Mouse (Mus musculus): ENCODE data around the gene Slc25a27. TPM values are rescaled to one million over a fixed set of nuclear protein-coding genes. Genes with fewer than 3 reads are reported as not detected.

The Slc25a27 gene
- 10 to 100 TPM; 33.2 to 35.4 TPM for total RNA-seq (2021)
- long read RNA-seq, transcript Slc25a27-201 (9 exons, 2,895 nt): major isoform, 9 of 27 reads
- long read RNA-seq, partial matches to known transcripts: 4 of 27 reads
- long read RNA-seq, other reads (novel, unspliced or antisense): 12 of 27 reads

DNA sequence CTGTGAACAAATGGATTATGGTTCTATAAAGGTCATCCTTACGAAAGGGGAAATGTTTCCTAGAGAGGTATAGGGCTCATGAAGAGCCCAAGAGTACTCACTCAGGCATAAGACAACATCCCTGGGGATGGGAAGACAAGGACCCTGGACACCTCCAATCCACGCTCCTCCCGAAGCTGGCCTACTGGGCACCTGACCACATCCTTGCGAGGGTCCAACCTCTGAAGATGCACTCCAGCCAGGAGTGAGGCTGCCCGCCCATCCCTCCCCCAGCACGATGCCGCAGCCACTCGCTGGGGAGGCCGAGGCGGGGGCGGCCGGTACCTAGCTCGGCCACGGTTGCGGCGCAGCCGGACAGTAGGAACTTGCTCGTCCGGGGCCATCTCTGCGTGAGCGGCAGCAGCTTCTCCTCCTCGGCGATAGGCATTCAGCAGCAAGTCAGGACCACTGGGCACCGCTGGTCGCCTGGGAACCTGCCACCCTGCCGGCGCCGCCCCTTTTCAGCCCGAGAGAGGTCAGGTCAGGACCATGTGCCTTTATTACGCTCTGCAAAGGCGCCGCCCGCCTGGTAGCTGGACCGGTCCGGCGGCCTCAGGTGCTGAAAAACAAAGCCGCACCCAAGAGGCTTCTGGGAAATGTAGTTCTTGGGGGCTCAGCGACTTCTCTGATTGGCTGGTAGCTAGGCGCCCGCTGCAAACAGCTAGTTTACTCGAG lies at the start of gene Slc25a27:
TSS of gene Slc25a27 (minus strand) at position 639 of the 714 bp plus-strand sequence.
- peak; percentile 85 to 94 for DNase-seq (ENCODE audit: low spot score in 2 of 2)

DNA sequence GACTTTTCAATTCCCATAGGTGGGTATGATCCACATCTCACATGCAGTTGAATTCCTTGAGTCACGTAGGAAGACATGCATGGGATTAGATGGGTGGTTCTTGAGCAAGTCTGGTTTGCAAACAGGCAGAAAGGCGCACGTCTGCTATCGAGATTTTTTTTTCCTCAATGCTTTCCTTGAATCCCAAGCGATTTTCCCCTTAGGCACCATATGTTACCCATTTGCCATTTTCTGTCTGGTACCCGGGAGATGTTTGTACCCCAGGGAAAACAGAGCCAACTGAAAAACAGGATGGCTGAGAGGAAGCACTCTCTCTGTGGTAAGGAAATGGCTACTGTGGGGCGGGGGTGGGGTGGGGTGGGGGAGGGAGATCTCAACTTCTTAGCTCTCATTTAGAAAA lies 49.6 kb upstream of the Slc25a27 start:
- DNase-seq (ENCODE audit: low spot score in 2 of 2): peak in 1 of 2 experiments; percentile 13

DNA sequence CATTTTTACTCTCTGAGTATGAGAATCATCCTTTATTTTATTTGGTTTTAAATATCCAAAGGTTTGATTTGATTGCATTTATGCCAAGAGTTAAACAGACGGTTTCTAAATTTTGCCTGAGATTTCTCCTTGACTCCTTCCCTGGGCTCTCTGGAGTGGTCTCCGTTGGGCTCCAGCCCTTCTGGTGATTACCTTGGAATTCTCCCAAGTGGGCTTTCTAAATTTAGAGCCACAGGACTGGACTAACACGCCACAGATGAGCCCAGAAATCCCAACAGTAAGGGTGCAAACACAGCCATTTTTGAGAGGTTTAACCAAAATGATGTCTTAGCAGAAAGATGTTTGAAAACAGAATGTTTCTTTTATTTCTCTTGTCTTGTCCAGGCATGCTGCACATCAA lies 47.2 kb upstream of the Slc25a27 start:
- DNase-seq (ENCODE audit: low spot score in 2 of 2): no peak

DNA sequence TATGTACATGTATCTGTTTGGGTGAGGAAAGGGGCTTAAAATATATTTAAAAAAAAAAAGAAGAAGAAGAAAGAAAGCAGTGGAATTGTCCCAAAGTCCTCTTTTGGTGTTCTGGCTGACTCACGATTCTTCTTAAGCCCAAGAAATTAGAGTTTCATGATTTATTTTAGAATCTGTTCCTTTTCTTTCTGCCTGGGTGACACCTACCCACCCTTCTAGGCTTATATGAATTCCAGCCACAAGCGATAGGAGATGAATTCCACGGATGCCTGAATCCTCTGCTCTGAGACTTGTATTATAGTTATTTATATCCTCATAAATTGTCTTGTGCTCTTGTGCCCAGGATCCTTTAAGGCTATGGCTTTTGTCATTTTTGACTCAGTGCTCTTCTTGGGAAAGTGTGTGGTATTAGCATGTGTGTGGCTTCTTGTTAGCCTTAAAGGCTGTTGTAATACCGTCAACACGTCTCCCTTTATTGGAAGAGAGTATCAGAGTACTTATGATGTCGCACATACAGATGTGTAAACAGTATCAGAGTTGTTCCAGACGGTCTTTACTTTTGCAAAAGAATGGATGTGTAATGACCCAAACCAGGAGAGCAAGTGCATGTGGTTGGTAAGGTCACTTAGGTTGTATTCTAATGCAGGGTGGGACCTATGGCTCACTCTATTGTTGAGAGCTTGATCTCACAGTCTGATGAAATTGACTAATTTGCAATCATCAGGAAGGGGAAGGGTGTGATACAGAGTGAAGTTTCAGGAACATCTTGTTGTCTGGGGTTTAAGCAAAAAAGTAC lies 44.7 kb upstream of the Slc25a27 start:
- DNase-seq (ENCODE audit: low spot score in 2 of 2): no peak

DNA sequence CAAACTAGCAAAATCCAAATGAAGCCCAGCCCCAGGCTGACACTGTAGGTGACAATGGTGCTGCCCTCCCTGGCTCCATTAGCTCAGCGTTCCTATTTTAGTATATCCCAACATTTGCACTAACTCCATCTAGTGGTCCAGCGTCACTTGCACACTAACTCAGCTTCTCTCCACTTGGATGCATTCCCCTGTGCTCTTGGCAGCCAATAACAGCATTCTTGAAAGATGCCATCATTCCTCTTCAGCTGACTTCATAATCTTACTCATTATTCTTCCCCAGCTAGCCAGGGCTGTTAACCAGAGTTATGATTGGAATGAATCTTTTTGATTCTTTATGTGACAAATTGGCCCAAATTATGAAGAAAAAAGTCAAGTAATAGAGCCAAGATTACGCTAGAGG lies 40.2 kb upstream of the Slc25a27 start:
- no peak for DNase-seq (ENCODE audit: low spot score in 2 of 2)

DNA sequence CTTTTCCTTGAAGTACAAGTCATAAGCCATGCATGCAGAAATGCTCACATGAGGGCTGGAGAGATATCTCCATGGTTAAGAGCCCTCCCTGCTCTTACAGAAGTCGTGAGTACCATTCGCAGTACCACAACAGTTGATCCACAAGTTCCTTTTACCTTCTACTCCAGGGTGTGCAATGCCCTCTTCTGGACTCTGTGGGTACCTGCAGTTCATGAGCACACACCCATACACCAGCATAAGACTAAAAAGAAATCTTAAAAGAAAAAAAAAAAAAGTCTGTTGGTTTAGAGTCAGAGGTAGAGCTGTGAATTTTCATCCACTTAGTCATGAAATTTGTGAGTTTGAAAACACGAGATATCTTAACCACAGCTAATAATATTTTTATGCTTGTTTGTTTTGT lies 39.7 kb upstream of the Slc25a27 start:
- no peak for DNase-seq (ENCODE audit: low spot score in 2 of 2)

DNA sequence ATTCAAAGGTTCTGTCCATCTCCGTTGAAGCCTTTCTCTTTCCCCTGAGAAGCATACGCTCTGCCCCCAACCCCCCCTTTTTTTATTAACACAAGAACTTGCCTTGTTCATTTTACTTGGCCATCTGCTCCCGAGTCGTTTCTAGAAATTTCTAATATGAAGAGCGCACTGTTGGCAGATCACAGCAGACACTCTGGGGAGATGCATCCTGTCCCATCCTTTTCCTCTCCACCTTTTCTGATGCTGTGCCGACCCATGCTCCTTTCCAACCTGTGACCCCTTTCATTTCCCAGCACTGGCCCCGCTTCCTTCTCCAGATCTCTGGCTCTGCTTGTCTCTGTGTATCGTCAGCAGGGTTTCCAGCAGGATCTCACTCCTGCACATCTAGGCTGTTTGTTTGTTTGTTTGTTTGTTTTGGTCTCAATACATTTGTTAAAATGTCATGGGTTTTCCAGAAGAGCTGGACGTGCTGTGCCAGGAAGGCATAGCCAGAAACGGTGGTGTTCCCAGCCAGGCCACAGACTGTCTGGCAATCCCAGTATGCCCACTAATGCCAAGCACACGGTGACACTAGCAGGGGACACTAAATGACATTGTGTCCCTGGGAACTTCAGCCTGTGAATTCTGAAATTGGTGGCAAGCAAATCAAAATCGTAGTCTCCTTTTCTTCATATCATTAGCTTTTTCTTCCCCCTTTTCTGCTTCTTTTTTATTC lies 37.4 kb upstream of the Slc25a27 start:
- no peak for DNase-seq (ENCODE audit: low spot score in 2 of 2)

DNA sequence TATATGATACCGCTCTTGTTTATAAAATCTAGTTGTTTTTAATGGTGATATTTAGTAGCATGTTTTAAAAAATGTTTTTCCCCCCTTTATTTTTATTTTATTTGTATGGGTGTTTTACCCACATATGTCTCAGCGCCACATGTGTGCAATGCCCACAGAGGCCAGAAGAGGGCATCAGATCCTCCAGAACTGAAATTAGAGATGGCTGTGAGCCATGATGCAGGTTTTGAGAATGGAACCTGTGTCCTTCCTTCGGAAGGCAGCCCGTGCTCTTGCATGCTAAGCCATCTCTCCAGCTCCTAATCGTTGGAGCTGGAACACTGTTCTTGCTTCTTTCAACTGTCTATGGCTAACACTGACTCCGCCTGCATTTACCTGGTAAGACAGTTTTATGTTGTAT lies 34.0 kb upstream of the Slc25a27 start:
- DNase-seq (ENCODE audit: low spot score in 2 of 2): peak in 1 of 2 experiments; percentile 64

DNA sequence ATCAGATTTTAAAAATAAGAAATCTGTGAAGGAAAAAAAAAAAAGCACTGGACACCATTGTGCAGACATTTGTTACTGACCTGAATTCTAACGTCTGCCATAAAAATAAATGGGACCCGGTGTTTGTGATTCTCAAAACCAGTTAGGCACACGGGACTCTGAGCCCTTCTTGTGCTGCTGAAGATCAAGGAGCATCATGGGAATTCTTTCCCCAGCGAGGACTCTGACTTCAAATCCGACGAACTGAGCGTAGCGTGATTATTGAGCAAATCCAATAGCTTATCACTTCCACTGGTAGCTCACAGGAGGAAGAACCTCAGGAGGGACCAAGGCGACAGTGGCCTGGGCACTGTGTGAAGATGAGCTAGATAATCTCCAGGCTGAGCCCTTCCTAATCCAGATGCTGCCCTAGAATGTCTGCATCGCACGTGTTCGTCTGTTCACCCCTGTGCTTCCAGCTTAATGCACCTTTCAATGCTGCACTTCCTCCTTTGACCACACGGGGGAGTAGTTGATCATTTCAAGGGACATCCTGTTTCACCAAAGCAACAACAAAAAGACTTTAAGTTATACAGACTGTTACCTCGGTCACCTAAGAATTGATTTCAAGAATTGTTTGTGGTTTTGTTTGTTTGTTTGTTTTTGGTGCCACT lies 32.1 kb upstream of the Slc25a27 start:
- DNase-seq (ENCODE audit: low spot score in 2 of 2): peak; percentile 50 to 84

DNA sequence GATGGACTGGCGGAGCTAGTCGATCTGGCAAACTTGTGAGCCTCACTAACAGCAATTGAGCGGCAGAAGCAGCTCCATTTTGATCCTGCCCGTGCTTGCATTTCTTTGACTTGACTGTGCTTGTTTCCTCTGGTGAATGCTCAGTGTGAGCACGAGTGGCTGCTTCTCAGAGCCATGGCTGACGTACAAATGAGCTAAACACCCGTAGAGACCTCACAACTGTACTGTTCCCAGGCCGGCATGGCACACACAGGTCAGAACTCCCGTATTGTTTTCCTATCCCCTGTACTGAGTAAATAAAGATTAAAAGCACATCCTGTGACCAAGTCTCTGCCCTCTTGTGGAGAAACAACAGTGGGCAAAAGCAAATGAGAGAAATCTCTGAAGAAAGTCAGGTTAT lies 22.6 kb upstream of the Slc25a27 start:
- no peak for DNase-seq (ENCODE audit: low spot score in 2 of 2)

DNA sequence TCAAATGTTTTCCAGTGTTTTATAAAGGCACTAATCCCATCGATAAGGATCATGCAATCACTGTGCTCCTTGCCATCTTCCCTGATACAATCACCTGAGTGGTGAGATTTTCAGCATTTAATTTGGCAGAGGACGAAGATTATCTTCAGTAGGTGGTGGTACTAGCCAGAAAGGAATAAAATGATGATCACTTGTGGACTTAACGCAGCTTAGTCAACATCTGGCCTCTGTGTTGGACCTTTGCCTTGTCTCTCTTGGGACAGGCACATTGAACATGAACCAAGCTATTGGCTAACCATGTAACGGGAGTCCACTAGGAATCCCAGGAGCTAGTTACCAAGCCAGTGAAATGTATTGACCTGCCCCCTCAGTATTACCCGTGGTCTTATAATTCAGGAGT lies 17.6 kb upstream of the Slc25a27 start:
- DNase-seq (ENCODE audit: low spot score in 2 of 2): no peak

DNA sequence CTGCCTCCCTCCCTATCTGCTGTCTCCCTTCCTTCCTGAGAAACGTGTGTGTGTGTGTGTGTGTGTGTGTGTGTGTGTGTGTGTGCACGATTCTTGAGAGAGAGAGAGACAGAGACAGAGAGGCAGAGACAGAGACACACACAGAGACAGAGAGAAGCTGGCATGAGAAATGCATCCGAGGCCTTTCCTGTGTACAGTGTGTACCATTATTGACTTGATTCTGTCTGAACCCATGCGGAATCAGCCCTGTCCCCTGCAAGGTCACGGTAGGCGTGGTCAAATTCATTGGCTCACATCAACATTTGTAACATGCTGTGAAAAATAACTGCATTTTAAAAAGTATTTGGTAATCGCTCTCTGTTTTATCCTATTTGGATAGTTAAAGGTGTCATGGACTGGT lies 17.1 kb upstream of the Slc25a27 start:
- DNase-seq (ENCODE audit: low spot score in 2 of 2): no peak

DNA sequence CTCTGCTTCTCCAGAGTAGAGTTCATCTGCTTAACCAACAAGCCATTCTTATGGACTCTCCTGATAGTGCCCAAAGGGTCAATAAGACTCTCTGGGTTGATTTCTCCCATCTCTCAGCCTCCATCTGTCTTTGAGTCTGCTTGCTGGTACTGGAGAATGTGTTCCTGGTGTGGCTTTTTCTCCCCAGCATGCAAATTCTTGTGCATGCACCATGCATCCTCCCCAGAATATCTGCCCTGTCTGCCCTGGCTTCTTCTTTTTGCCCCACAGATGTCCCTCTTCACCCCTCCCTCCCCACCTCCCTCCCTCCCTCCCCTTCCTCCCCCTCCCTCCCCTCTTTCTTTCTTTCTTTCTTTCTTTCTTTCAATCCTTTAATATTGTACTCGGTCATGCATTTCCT lies 10.3 kb upstream of the Slc25a27 start:
- DNase-seq (ENCODE audit: low spot score in 2 of 2): no peak

DNA sequence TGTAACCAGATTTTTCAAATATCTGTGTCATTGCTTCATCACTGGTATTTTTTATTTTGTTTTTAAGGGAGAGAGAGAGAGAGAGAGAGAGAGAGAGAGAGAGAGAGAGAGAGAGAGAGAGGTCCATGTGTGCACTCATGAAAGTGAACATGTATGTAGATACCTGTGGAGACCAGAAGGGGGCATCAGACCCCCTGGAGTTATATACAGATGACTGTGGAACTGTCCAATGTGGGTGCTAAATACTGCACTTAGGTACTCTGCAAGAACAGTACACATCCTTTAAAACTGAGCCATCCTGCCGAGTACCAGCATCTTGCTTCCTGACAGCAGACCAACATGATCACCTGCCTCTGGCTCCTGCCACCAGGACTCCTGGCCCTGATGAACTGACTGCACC lies 9.2 kb upstream of the Slc25a27 start:
- no peak for DNase-seq (ENCODE audit: low spot score in 2 of 2)

DNA sequence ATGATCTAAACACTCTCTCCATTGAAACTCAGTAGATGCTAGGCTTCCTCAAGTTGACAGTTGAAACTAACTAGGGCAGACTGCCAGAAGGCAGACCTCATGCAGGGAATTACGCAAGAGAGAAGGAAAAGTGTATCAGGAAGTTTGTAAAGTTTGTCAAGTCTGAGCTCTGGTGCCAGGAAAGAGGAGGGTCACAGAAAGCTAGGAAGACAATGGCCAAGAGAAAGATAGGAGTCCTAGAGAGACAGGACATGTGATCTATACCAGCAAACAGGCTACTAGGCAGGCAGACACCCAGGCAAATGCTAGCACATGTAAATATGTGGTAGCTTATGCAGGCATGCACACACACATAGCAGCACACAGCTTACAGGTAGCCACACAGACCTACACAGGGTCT lies 8.2 kb upstream of the Slc25a27 start:
- no peak for DNase-seq (ENCODE audit: low spot score in 2 of 2)

DNA sequence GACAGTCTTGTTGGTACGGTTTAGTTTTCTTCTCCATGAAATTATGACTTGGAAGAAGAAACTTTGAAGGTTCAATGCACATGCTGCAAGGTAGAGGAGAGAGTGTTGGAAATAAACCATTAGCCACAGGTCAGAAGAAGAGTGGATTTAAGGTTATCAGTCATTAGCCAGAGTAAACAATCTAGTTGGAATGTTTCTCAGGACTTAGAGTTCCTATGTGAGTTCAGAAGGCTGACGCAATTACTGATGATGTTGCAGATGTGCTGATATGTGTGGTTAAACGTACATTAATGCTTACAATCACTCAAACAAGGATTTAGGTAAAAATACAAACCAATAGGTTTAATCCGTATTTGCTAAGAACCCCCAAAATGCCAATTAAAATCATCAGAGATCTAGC lies 4.9 kb upstream of the Slc25a27 start:
- no peak for DNase-seq (ENCODE audit: low spot score in 2 of 2)

DNA sequence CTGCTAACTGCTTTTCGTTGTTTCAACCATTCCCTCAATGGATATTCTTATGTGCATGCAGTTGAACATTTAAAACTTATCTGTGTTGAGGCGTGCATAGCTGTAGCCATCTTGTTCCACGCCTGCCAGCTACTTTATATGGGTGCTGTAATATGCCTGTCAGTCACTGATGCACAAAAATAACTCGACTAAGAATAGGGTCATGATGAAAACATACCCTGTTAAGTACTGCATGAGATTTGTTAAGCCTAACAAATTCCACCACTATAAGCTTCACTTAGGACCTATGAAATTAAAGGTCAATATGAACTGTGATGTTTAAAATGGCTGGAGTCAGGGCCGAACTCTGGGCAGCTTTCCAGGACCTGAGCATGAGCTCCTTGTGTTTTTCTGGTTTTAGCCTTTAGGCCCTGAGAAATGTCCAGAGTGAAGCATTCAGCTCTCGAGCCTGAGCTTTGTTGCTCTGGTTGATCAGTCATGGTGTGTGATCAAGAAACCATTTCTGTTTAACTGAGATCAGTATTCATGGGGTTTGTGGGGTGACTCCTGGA lies 2.2 kb upstream of the Slc25a27 start:
- DNase-seq (ENCODE audit: low spot score in 2 of 2): no peak

DNA sequence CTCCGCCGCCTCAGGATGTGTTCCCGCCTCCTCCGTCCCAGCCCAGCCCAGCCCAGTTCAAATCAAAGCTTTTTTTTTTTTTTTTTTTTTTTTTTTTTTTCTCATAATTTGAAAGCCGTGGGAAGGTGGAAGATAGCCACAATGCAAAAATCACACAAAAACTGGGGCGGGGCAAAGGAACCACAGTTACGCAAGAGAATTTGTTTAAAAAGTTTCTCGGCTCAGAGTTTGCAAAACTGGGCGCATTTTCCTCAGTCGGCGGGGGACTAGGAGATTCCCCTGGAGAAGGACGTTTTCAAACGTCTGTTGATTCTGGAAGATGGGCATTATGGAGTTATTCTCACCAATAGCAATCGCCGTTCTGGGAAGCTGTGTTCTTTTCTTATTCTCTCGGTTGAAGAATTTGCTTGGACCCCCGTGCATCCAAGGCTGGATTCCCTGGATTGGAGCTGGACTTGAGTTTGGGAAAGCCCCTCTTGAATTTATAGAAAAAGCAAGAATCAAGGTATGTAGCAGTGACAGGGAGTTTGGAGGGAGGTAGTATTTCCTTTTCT lies 353 bp upstream of the Slc25a27 start, which contains the start of gene Cyp39a1:
TSS of gene Cyp39a1 (plus strand) at position 136 of the 554 bp plus-strand sequence.
- DNase-seq (ENCODE audit: low spot score in 2 of 2): no peak

DNA sequence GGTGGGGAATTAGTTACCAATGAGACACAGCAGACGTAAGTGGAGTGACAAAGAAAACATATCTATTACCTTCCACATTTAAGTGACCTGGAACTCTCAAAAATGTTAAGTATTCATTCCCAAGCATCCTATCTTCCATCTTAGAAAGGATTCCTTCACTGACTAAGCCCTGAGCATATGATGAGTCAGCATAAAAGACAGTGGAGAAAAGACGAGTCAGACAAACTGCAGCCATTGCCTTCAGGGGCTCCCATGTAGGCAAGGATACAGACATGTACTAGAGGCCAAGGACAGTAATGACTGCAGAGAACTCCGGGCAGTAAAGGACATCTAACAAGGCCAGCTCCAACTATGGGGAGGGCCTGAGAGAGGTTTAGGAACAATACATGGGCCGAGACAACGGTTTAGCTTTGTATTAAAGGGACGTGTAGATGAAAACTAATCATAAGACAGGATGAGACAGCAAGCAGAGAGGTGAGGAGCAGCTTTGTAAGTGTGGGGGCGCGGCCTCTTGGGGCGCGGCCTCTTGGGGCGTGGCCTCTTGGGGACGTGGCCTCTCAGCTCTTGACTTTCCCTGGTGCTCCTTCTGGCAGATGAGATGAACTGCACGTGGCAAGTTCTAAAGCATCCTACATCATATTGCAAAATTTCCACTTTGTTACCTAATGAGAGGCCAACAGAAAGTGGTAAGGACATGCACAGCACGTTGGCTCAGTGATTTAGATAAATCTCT lies 15.5 kb downstream of the Slc25a27 start:
- DNase-seq (ENCODE audit: low spot score in 2 of 2): no peak

All from layer of hippocampus, adult 18-20 months (tissue).